Mouse (Mus musculus) splenic B cell, adult 2 months (primary cell): ENCODE results near the gene Psma7.

Experiments
- DNase-seq: peaks from one replicate; pipeline ENCODE4 v3.0.0-alpha.2; 2011; ENCODE audit warnings: low read depth, low spot score
- H3K27me3 ChIP-seq: 2 replicates; pipeline ENCODE4 v1.6.1; 2012; ENCODE audit warnings: mild to moderate bottlenecking, low read length, moderate library complexity, mixed read lengths; ENCODE audit not compliant: control insufficient read depth, poor library complexity, insufficient read depth, severe bottlenecking
- H3K36me3 ChIP-seq: 2 replicates; pipeline ENCODE4 v1.6.1; 2012; ENCODE audit warnings: mild to moderate bottlenecking, low read length, moderate library complexity, mixed read lengths; ENCODE audit not compliant: control insufficient read depth, poor library complexity, insufficient read depth, severe bottlenecking

The Psma7 gene

GRCm38 (mm10) chr2:180027768-180028167, 14.5 kb downstream of the Psma7 start:
- Histone ChIP-seq H3K36me3 (no peaks in the 10 kb centered on the region), H3K27me3 (no peaks in the 10 kb centered on the region)
- no peak for DNase-seq

GRCm38 (mm10) chr2:180025861-180026200, 16.4 kb downstream of the Psma7 start:
- Histone ChIP-seq H3K36me3 (no peaks in the 10 kb centered on the region), H3K27me3 (no peaks in the 10 kb centered on the region)
- no peak for DNase-seq

GRCm38 (mm10) chr2:180025135-180025860, 16.9 kb downstream of the Psma7 start:
- Histone ChIP-seq H3K36me3 (no peaks in the 10 kb centered on the region), H3K27me3 (no peaks in the 10 kb centered on the region)
- no peak for DNase-seq

GRCm38 (mm10) chr2:180024401-180025098, 17.7 kb downstream of the Psma7 start, which contains the start of gene Lsm14b:
Gene Lsm14b, plus strand, starts transcription at chr2:180024987.
- Histone ChIP-seq H3K27me3 (no peaks in the 10 kb centered on the region), H3K36me3 (no peaks in the 10 kb centered on the region)
- DNase-seq: peak; percentile 99

GRCm38 (mm10) chr2:180022751-180023150, 19.5 kb downstream of the Psma7 start:
- no peak for DNase-seq
- H3K27me3 ChIP-seq: no peaks in the 10 kb centered on the region
- H3K36me3 ChIP-seq: no peaks in the 10 kb centered on the region

- Histone ChIP-seq H3K27me3 (no peaks in the 10 kb centered on the region), H3K36me3 (no peaks in the 10 kb centered on the region)
- DNase-seq: no peak
Observed at GRCm38 (mm10) chr2:180020919-180021318, 21.3 kb downstream of the Psma7 start.

- H3K36me3 ChIP-seq: no peaks in the 10 kb centered on the region
Observed at GRCm38 (mm10) chr2:180020091-180020661, 22.1 kb downstream of the Psma7 start.

GRCm38 (mm10) chr2:180018573-180018972, 23.7 kb downstream of the Psma7 start:
- no peaks in the 10 kb centered on the region for H3K36me3 ChIP-seq
- no peak for DNase-seq
- no peaks in the 10 kb centered on the region for H3K27me3 ChIP-seq

More at GRCm38 (mm10) chr2:180020091-180020661, 22.1 kb downstream of the Psma7 start:
- no peak for DNase-seq
- no peaks in the 10 kb centered on the region for H3K27me3 ChIP-seq

- no peaks in the 10 kb centered on the region for H3K27me3 ChIP-seq
- DNase-seq: no peak
- H3K36me3 ChIP-seq: no peaks in the 10 kb centered on the region
Observed at GRCm38 (mm10) chr2:180017632-180018031, 24.6 kb downstream of the Psma7 start.

GRCm38 (mm10) chr2:180013686-180014085, 28.5 kb downstream of the Psma7 start:
- DNase-seq: no peak
- Histone ChIP-seq H3K36me3 (no peaks in the 10 kb centered on the region), H3K27me3 (no peaks in the 10 kb centered on the region)

GRCm38 (mm10) chr2:180011370-180011769, 30.9 kb downstream of the Psma7 start:
- DNase-seq: no peak
- Histone ChIP-seq H3K36me3 (no peaks in the 10 kb centered on the region), H3K27me3 (no peaks in the 10 kb centered on the region)

- Histone ChIP-seq H3K36me3 (no peaks in the 10 kb centered on the region), H3K27me3 (no peaks in the 10 kb centered on the region)
- DNase-seq: no peak
Observed at GRCm38 (mm10) chr2:180010686-180011085, 31.5 kb downstream of the Psma7 start.

- no peaks in the 10 kb centered on the region for H3K36me3 ChIP-seq
- no peak for DNase-seq
- no peaks in the 10 kb centered on the region for H3K27me3 ChIP-seq
Observed at GRCm38 (mm10) chr2:180006352-180007017, 35.7 kb downstream of the Psma7 start.

GRCm38 (mm10) chr2:180005656-180006351, 36.4 kb downstream of the Psma7 start:
- H3K27me3 ChIP-seq: no peaks in the 10 kb centered on the region
- DNase-seq: no peak
- H3K36me3 ChIP-seq: no peaks in the 10 kb centered on the region
